Mouse (Mus musculus) midbrain, embryonic 15.5 days (tissue): ENCODE data around the gene Prpsap2. TPM values are rescaled to one million over a fixed set of nuclear protein-coding genes. Genes with fewer than 3 reads are reported as not detected.

Experiments
- ATAC-seq: fragments of 200-750 bp; cut with Nextera tagmentation; replicated peaks from 2 replicates; pipeline ENCODE4 v1.8.0; 2017; ENCODE audit warnings: moderate TSS enrichment
- H3K27ac ChIP-seq: fragments of 300-500 bp; sonication (generic); 2 replicates; pipeline ENCODE4 v1.5.1; 2015; ENCODE audit warnings: mild to moderate bottlenecking, inconsistent platforms
- H3K27me3 ChIP-seq: fragments of 300-500 bp; sonication (generic); replicated peaks from 2 replicates; pipeline ENCODE4 v1.6.1; 2015; ENCODE audit warnings: inconsistent platforms
- H3K36me3 ChIP-seq: fragments of 300-500 bp; sonication (generic); replicated peaks from 2 replicates; pipeline ENCODE4 v1.6.1; 2015; ENCODE audit warnings: inconsistent platforms
- H3K4me1 ChIP-seq: fragments of 300-500 bp; sonication (generic); 2 replicates; pipeline ENCODE4 v1.6.1; 2015; ENCODE audit warnings: inconsistent platforms
- H3K4me2 ChIP-seq: fragments of 300-500 bp; sonication (generic); 2 replicates; pipeline ENCODE4 v1.6.1; 2015; ENCODE audit warnings: inconsistent platforms, mild to moderate bottlenecking, moderate library complexity
- H3K4me3 ChIP-seq: fragments of 300-500 bp; sonication (generic); 2 replicates; pipeline ENCODE4 v1.5.1; 2015; ENCODE audit warnings: mild to moderate bottlenecking, inconsistent platforms
- H3K9ac ChIP-seq: fragments of 300-500 bp; sonication (generic); 2 replicates; pipeline ENCODE4 v1.6.1; 2015; ENCODE audit warnings: mild to moderate bottlenecking, inconsistent platforms
- H3K9me3 ChIP-seq: fragments of 300-500 bp; sonication (generic); 2 replicates; pipeline ENCODE4 v1.6.1; 2016; ENCODE audit warnings: inconsistent platforms
- WGBS: fragments of 180-500 bp; shearing (Covaris S2); methylation state at CpG from one replicate; pipeline ENCODE4 v1.1.7; 2015; ENCODE audit warnings: mixed read lengths; 5-methylcytosine and 5-hydroxymethylcytosine counted together
- polyA plus RNA-seq: library from polyadenylated mRNA; unstranded; fragments of >200 nt; fragmentation: Nextera tagmentation; extraction: Ambion mirVana; gene quantifications from 2 replicates; pipeline ENCODE4 v1.2.1, GENCODE M21; 2015

Gene Prpsap2
- polyA plus RNA-seq, 1 experiment from 2014 or later, result 53.9 TPM

GRCm38 (mm10) chr11:61744460-61744859 lies 17.4 kb downstream of the Prpsap2 start:
- no peaks in the 10 kb centered on the region for H3K4me1 ChIP-seq
- peaks cover 22% of the 10 kb centered on the region for H3K36me3 ChIP-seq
- WGBS, result 69% methylated on average over 3 of the region's 3 CpGs

GRCm38 (mm10) chr11:61743768-61744167 lies 18.1 kb downstream of the Prpsap2 start:
- Histone ChIP-seq H3K27me3 (no peaks in the 10 kb centered on the region), H3K4me1 (no peaks in the 10 kb centered on the region), H3K27ac (no peak overlapping the region), H3K36me3 (peaks cover 29% of the 10 kb centered on the region), H3K4me3 (no peak overlapping the region), H3K9ac (no peak overlapping the region), H3K9me3 (no peaks in the 10 kb centered on the region), H3K4me2 (no peak overlapping the region)
- WGBS, result 57% methylated on average over 3 of the region's 3 CpGs
- ATAC-seq, result no peak

More at GRCm38 (mm10) chr11:61744460-61744859, 17.4 kb downstream of the Prpsap2 start:
- no peaks in the 10 kb centered on the region for H3K9me3 ChIP-seq
- H3K4me3 ChIP-seq, result no peak overlapping the region
- no peak for ATAC-seq
- H3K27me3 ChIP-seq, result no peaks in the 10 kb centered on the region
- H3K9ac ChIP-seq, result no peak overlapping the region
- H3K4me2 ChIP-seq, result no peak overlapping the region
- H3K27ac ChIP-seq, result no peak overlapping the region

- no peaks in the 10 kb centered on the region for H3K4me1 ChIP-seq
- H3K4me3 ChIP-seq, result no peak overlapping the region
- H3K4me2 ChIP-seq, result no peak overlapping the region
- peaks cover 39% of the 10 kb centered on the region for H3K36me3 ChIP-seq
- ATAC-seq, result no peak
- WGBS, result 100% methylated on average over 1 of the region's 1 CpGs
- H3K27ac ChIP-seq, result no peak overlapping the region
- H3K9me3 ChIP-seq, result no peaks in the 10 kb centered on the region
- H3K27me3 ChIP-seq, result no peaks in the 10 kb centered on the region
- H3K9ac ChIP-seq, result no peak overlapping the region
These were observed 21.4 kb downstream of the Prpsap2 start for GRCm38 (mm10) chr11:61740500-61740899.

- H3K36me3 ChIP-seq, result peaks cover 49% of the 10 kb centered on the region
- H3K27me3 ChIP-seq, result no peaks in the 10 kb centered on the region
- H3K9ac ChIP-seq, result no peak overlapping the region
- H3K4me3 ChIP-seq, result no peak overlapping the region
- no peaks in the 10 kb centered on the region for H3K9me3 ChIP-seq
- no peak overlapping the region for H3K4me2 ChIP-seq
- no peak overlapping the region for H3K27ac ChIP-seq
- no peak for ATAC-seq
- no peaks in the 10 kb centered on the region for H3K4me1 ChIP-seq
- WGBS, result 96% methylated on average over 1 of the region's 1 CpGs
These were observed 24.6 kb downstream of the Prpsap2 start for GRCm38 (mm10) chr11:61737290-61737689.

GRCm38 (mm10) chr11:61732672-61733071 lies 29.2 kb downstream of the Prpsap2 start:
- Histone ChIP-seq H3K4me3 (no peak overlapping the region), H3K27me3 (no peaks in the 10 kb centered on the region), H3K4me2 (no peak overlapping the region), H3K27ac (no peak overlapping the region), H3K4me1 (no peaks in the 10 kb centered on the region), H3K9me3 (no peaks in the 10 kb centered on the region), H3K9ac (no peak overlapping the region), H3K36me3 (peaks cover 40% of the 10 kb centered on the region)
- WGBS, result 95% methylated on average over 7 of the region's 7 CpGs
- no peak for ATAC-seq

- Histone ChIP-seq H3K4me3 (no peak overlapping the region), H3K4me2 (no peak overlapping the region), H3K4me1 (no peaks in the 10 kb centered on the region), H3K9ac (no peak overlapping the region), H3K9me3 (no peaks in the 10 kb centered on the region), H3K27ac (no peak overlapping the region), H3K27me3 (no peaks in the 10 kb centered on the region), H3K36me3 (peaks cover 21% of the 10 kb centered on the region; the same call in 1 of the 2 replicates)
- WGBS, result 87% methylated on average over 2 of the region's 2 CpGs
- ATAC-seq, result no peak
These were observed 33.9 kb downstream of the Prpsap2 start for GRCm38 (mm10) chr11:61728037-61728436.

GRCm38 (mm10) chr11:61722077-61722476 lies 39.8 kb downstream of the Prpsap2 start:
- Histone ChIP-seq H3K9me3 (no peaks in the 10 kb centered on the region), H3K36me3 (peaks cover 1% of the 10 kb centered on the region; the same call in 1 of the 2 replicates), H3K9ac (no peak overlapping the region), H3K4me1 (no peaks in the 10 kb centered on the region), H3K4me2 (no peak overlapping the region), H3K27me3 (no peaks in the 10 kb centered on the region), H3K4me3 (no peak overlapping the region), H3K27ac (no peak overlapping the region)
- ATAC-seq, result no peak
- WGBS, result 67% methylated on average over 5 of the region's 5 CpGs

- Histone ChIP-seq H3K9ac (no peak within 1 kb of the TSS), H3K9me3 (no peaks in the 10 kb centered on the region), H3K4me2 (no peak within 1 kb of the TSS), H3K36me3 (no peaks in the 10 kb centered on the region), H3K27me3 (no peaks in the 10 kb centered on the region), H3K4me3 (no peak within 1 kb of the TSS), H3K27ac (no peak within 1 kb of the TSS), H3K4me1 (no peaks in the 10 kb centered on the region)
- 86% methylated on average over 3 of the region's 3 CpGs for WGBS
- no peak for ATAC-seq
These were observed 41.3 kb downstream of the Prpsap2 start, which contains the start of gene Slc5a10 for GRCm38 (mm10) chr11:61720636-61721035. Slc5a10 (minus strand) TSS chr11:61720826.

- Histone ChIP-seq H3K36me3 (no peaks in the 10 kb centered on the region), H3K27ac (no peak overlapping the region), H3K4me3 (no peak overlapping the region), H3K4me2 (no peak overlapping the region), H3K27me3 (no peaks in the 10 kb centered on the region), H3K4me1 (no peaks in the 10 kb centered on the region; the same call in 1 of the 2 replicates), H3K9me3 (no peaks in the 10 kb centered on the region), H3K9ac (no peak overlapping the region)
- 68% methylated on average over 8 of the region's 8 CpGs for WGBS
- ATAC-seq, result no peak
These were observed 42.1 kb downstream of the Prpsap2 start for GRCm38 (mm10) chr11:61719826-61720225.

GRCm38 (mm10) chr11:61719387-61719786 lies 42.5 kb downstream of the Prpsap2 start:
- Histone ChIP-seq H3K4me3 (no peak overlapping the region), H3K9me3 (no peaks in the 10 kb centered on the region), H3K9ac (no peak overlapping the region), H3K4me2 (no peak overlapping the region), H3K4me1 (no peaks in the 10 kb centered on the region; the same call in 1 of the 2 replicates), H3K27me3 (no peaks in the 10 kb centered on the region), H3K27ac (no peak overlapping the region), H3K36me3 (no peaks in the 10 kb centered on the region)
- ATAC-seq, result no peak
- 53% methylated on average over 3 of the region's 3 CpGs for WGBS

- Histone ChIP-seq H3K9me3 (no peaks in the 10 kb centered on the region), H3K9ac (no peak overlapping the region), H3K27ac (no peak overlapping the region), H3K27me3 (no peaks in the 10 kb centered on the region), H3K36me3 (no peaks in the 10 kb centered on the region), H3K4me1 (no peaks in the 10 kb centered on the region; the same call in 1 of the 2 replicates), H3K4me2 (no peak overlapping the region), H3K4me3 (no peak overlapping the region)
- WGBS, result 58% methylated on average over 5 of the region's 5 CpGs
- no peak for ATAC-seq
These were observed 43.9 kb downstream of the Prpsap2 start for GRCm38 (mm10) chr11:61717990-61718389.

- 63% methylated on average over 6 of the region's 6 CpGs for WGBS
- H3K9ac ChIP-seq, result no peak overlapping the region
- ATAC-seq, result peak; percentile 30; the same call in 1 of the 2 replicates
- H3K36me3 ChIP-seq, result no peaks in the 10 kb centered on the region
- no peak overlapping the region for H3K4me3 ChIP-seq
- H3K4me1 ChIP-seq, result no peaks in the 10 kb centered on the region; the same call in 1 of the 2 replicates
- no peaks in the 10 kb centered on the region for H3K9me3 ChIP-seq
- H3K27me3 ChIP-seq, result no peaks in the 10 kb centered on the region
- no peak overlapping the region for H3K27ac ChIP-seq
- H3K4me2 ChIP-seq, result no peak overlapping the region
These were observed 46.8 kb downstream of the Prpsap2 start for GRCm38 (mm10) chr11:61715130-61715529.

- Histone ChIP-seq H3K27ac (no peak overlapping the region), H3K4me3 (no peak overlapping the region), H3K4me1 (no peaks in the 10 kb centered on the region; the same call in 1 of the 2 replicates), H3K4me2 (no peak overlapping the region), H3K36me3 (no peaks in the 10 kb centered on the region), H3K9ac (no peak overlapping the region), H3K27me3 (no peaks in the 10 kb centered on the region), H3K9me3 (no peaks in the 10 kb centered on the region)
- 43% methylated on average over 11 of the region's 11 CpGs for WGBS
- peak; percentile 87 for ATAC-seq
These were observed 47.4 kb downstream of the Prpsap2 start for GRCm38 (mm10) chr11:61714346-61715117.
